Mouse (Mus musculus): ENCODE data around the gene Twf2. TPM values are rescaled to one million over a fixed set of nuclear protein-coding genes. Genes with fewer than 3 reads are reported as not detected.
A peak's percentile ranks its signal among the peaks of the same experiment; 100 is the strongest.

Twf2 gene
- polyA plus RNA-seq, 1 experiment from 2014 or later, result 76.4 TPM

DNA sequence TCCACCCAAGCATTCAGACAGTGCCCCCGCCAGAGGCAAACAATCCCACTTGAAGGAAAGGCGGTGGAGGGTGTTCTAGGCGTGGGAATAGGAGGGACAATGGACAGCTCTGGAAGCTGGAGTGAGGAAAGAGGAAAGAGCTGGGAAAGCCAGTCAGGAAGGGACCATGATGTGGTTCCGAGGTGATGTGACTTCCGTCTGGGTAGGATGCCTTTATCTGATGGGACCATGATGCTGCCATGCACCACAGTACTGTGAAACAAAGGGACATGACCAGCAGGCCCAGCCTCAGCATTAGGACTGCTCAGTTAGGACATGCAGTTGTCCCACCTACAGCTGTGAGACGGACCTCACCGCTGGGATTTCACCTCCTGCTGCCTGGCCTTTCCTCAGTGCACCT lies 28.3 kb downstream of the Twf2 start:
- H3K4me3 ChIP-seq, result no peak overlapping the region
- ATAC-seq (ENCODE audit: borderline replicate concordance, extremely low read depth, low FRiP score, low TSS enrichment), result no peak
- H3K4me1 ChIP-seq, result peaks cover 11% of the 10 kb centered on the region
- no peak overlapping the region for H3K4me2 ChIP-seq
- no peak overlapping the region for H3K27ac ChIP-seq
- H3K27me3 ChIP-seq, result no peaks in the 10 kb centered on the region
- 73% methylated on average over 7 of the region's 7 CpGs for WGBS
- no peak overlapping the region for H3K9ac ChIP-seq
- H3K9me3 ChIP-seq, result no peaks in the 10 kb centered on the region
- peaks cover 41% of the 10 kb centered on the region for H3K36me3 ChIP-seq

DNA sequence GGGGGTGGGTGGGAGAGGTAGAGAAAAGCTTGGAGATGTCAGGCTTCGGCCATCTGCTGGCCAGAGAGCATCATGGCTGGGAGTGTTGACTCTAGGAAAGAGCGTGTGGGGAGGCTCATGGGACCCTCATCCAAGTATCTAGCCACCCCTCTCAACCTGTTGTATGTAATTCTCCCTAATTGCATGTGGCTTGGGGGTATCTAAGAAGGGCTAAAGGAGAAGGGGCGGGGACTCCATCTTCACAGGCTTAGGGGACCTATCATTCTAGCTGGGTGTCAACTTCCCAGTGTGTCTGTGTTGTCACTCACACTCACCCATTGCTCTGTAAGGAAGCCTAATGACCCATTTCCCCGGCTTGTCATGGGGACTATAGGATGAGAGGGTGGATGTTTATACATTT lies 28.9 kb downstream of the Twf2 start:
- no peak overlapping the region for H3K9ac ChIP-seq
- no peak overlapping the region for H3K4me2 ChIP-seq
- H3K4me3 ChIP-seq, result no peak overlapping the region
- H3K9me3 ChIP-seq, result no peaks in the 10 kb centered on the region
- no peaks in the 10 kb centered on the region for H3K27me3 ChIP-seq
- H3K4me1 ChIP-seq, result peaks cover 7% of the 10 kb centered on the region; the same call in 1 of the 2 replicates
- no peak overlapping the region for H3K27ac ChIP-seq
- 63% methylated on average over 4 of the region's 4 CpGs for WGBS
- peaks cover 47% of the 10 kb centered on the region for H3K36me3 ChIP-seq
- ATAC-seq (ENCODE audit: borderline replicate concordance, extremely low read depth, low FRiP score, low TSS enrichment), result no peak

DNA sequence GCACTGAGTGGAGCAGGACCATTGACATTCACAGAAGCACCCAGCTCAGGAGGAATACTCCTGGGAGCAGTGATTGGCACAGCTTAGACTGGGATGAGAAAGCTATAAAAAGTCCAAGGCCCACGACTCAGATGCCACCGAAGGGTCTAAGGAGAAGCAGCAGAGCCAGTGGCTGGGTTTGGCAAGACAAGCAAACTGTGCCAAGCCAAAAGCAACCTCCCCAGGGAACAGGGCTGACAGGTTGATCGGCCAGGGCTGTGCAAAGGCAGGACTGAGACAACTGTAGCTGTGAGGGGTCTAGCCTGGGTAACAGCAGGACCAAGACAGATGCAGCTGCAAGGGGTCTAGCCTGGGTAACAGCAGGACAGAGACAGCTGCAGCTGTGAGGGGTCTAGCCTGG lies 30.0 kb downstream of the Twf2 start:
- no peak overlapping the region for H3K9ac ChIP-seq
- H3K9me3 ChIP-seq, result no peaks in the 10 kb centered on the region
- no peak for ATAC-seq (ENCODE audit: borderline replicate concordance, extremely low read depth, low FRiP score, low TSS enrichment)
- H3K4me3 ChIP-seq, result no peak overlapping the region
- no peak overlapping the region for H3K27ac ChIP-seq
- H3K4me1 ChIP-seq, result peaks cover 1% of the 10 kb centered on the region; the same call in 1 of the 2 replicates
- no peak overlapping the region for H3K4me2 ChIP-seq
- H3K27me3 ChIP-seq, result no peaks in the 10 kb centered on the region
- H3K36me3 ChIP-seq, result peaks cover 59% of the 10 kb centered on the region
- WGBS, result 94% methylated on average over 3 of the region's 3 CpGs

DNA sequence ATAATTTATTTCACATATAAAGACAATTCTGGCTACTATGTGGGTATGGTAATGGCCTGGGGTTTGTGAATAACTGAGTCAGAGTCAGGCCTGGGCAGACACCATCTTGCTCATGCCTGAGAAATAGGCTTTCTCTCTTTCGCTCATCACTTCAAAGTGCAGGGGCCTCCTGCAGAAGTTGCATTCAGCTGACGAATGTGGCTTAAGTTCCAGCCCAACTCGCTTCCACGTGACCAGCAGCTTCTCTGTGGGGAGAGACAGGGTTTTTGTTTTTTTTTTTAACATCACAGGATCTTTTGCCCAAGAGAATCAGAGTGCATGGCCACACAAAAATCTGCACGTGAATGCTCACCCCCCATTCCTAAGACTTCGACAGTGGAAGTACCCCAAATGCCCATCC lies 31.0 kb downstream of the Twf2 start:
- 84% methylated on average over 6 of the region's 6 CpGs for WGBS
- peaks cover 69% of the 10 kb centered on the region for H3K36me3 ChIP-seq

DNA sequence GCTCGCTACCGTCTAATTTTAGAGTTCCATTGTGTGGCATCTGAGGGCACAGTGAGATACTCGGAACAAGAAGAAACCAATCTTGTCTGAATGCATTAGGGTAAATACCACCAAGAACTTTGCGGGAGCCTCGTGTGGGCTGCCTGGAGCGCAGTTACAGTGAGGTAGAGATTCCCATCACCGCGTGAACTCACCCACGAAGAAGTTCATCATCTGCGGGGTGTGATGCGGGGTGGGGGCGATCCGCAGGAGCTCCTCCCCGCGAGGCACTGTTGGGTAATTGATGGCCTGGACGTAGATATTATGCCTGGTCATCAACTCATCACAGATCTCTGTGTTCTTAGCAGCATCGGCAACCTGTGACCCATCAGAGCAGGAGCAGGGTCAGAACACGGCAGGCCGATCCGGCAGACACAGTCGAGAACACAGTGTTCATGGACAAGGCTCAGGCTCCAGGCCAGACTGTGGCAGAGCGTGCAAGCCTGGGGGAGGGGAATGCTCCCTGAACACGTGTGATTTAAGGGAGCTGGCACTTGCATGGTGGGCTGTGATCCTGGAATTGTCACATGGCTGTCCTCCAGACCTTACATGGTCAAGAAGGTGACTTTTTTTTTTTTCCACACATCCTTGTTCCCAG lies 32.4 kb downstream of the Twf2 start:
- H3K4me1 ChIP-seq, result no peaks in the 10 kb centered on the region
- no peak overlapping the region for H3K4me2 ChIP-seq
- no peaks in the 10 kb centered on the region for H3K27me3 ChIP-seq
- WGBS, result 86% methylated on average over 23 of the region's 23 CpGs
- no peak overlapping the region for H3K27ac ChIP-seq
- H3K9ac ChIP-seq, result no peak overlapping the region
- H3K4me3 ChIP-seq, result no peak overlapping the region
- H3K9me3 ChIP-seq, result no peaks in the 10 kb centered on the region
- H3K36me3 ChIP-seq, result peaks cover 81% of the 10 kb centered on the region
- ATAC-seq (ENCODE audit: borderline replicate concordance, extremely low read depth, low FRiP score, low TSS enrichment), result no peak

More for the DNA sequence above, 31.0 kb downstream of the Twf2 start:
- ATAC-seq (ENCODE audit: borderline replicate concordance, extremely low read depth, low FRiP score, low TSS enrichment), result no peak
- H3K4me1 ChIP-seq, result no peaks in the 10 kb centered on the region
- no peaks in the 10 kb centered on the region for H3K9me3 ChIP-seq
- no peak overlapping the region for H3K9ac ChIP-seq
- no peak overlapping the region for H3K27ac ChIP-seq
- H3K4me2 ChIP-seq, result no peak overlapping the region
- no peak overlapping the region for H3K4me3 ChIP-seq
- no peaks in the 10 kb centered on the region for H3K27me3 ChIP-seq

DNA sequence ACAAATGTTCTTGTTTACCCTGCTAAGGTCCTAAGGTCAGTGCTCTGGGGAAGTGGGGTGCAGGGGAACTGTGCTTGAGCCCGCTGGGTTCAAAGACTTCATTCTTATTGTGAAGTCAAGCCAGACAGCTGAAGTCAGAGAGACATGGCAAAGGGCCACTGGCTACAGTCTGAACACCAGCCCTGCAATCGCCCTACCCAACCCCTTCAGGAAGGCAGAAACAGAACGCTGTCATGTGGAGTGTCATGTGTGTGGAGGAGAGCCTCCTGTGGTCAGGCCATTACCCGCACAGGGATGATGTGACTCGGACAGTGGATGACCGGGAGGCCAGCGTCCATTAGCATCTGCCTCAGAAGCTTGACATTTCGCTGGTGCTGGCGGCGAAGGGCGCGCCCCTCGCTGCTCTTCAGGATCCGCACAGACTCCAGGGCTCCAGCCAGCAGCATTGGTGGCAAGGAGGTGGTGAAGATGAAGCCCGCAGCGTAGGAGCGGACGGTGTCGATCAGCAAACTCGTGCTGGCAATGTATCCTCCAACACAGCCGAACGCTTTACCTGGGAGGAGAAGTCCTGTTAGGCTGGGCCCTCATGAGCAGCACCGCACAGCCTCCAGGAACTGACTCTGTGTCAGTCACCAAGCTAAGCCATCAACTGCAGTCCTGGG lies 33.4 kb downstream of the Twf2 start:
- H3K36me3 ChIP-seq, result peaks cover 90% of the 10 kb centered on the region
- H3K4me3 ChIP-seq, result no peak overlapping the region
- WGBS, result 88% methylated on average over 23 of the region's 23 CpGs
- no peak for ATAC-seq (ENCODE audit: borderline replicate concordance, extremely low read depth, low FRiP score, low TSS enrichment)
- H3K4me2 ChIP-seq, result no peak overlapping the region
- H3K27me3 ChIP-seq, result no peaks in the 10 kb centered on the region
- no peak overlapping the region for H3K27ac ChIP-seq
- no peaks in the 10 kb centered on the region for H3K9me3 ChIP-seq
- H3K4me1 ChIP-seq, result no peaks in the 10 kb centered on the region
- no peak overlapping the region for H3K9ac ChIP-seq

DNA sequence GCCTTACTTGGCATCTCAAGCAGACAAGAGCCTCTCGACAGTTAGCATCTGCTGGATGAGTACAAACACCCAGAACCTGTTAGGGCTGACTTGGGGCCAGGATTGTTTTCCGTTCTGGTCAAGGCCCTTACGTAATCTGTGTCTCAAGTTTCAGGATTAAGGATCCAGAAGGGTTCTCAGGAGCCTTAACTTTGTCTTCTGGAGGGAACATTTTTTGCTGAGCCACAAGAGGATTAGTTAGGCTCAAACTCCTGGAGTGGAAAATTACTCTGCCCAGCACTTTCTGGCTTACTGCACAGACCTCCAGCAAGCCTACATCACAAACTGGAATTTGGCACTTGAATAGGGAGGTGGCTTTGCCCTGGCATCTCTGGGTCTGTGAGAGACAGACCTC lies 33.9 kb downstream of the Twf2 start:
- Histone ChIP-seq H3K36me3 (peaks cover 96% of the 10 kb centered on the region), H3K4me1 (no peaks in the 10 kb centered on the region), H3K9ac (no peak overlapping the region), H3K9me3 (no peaks in the 10 kb centered on the region), H3K27ac (no peak overlapping the region), H3K4me3 (no peak overlapping the region), H3K4me2 (no peak overlapping the region), H3K27me3 (no peaks in the 10 kb centered on the region)
- 56% methylated on average over 3 of the region's 3 CpGs for WGBS
- ATAC-seq (ENCODE audit: borderline replicate concordance, extremely low read depth, low FRiP score, low TSS enrichment), result no peak

DNA sequence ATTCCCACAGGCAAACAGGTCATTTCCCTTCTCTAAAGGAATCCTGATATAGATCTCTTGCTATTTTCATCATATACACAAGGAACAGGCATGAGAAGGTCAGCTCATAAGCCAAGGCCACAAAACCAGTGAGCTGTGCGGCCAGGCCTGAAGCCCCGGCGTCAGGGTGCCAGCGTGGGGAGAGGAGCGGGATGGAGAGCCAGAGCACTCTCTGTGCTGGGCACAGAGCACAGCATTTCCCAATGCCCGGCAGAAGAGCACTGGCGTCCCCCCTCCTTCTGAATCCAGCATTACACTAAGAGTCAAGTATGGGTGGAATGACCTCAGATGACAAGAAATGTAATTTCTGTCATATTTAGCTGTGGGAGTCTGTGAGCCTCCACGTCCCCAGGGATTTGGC lies 34.5 kb downstream of the Twf2 start:
- H3K27ac ChIP-seq, result no peak overlapping the region
- WGBS, result 79% methylated on average over 8 of the region's 8 CpGs
- H3K4me2 ChIP-seq, result no peak overlapping the region
- no peak overlapping the region for H3K4me3 ChIP-seq
- no peak for ATAC-seq (ENCODE audit: borderline replicate concordance, extremely low read depth, low FRiP score, low TSS enrichment)
- no peaks in the 10 kb centered on the region for H3K4me1 ChIP-seq
- no peaks in the 10 kb centered on the region for H3K27me3 ChIP-seq
- no peak overlapping the region for H3K9ac ChIP-seq
- H3K9me3 ChIP-seq, result no peaks in the 10 kb centered on the region
- H3K36me3 ChIP-seq, result peaks cover 98% of the 10 kb centered on the region

DNA sequence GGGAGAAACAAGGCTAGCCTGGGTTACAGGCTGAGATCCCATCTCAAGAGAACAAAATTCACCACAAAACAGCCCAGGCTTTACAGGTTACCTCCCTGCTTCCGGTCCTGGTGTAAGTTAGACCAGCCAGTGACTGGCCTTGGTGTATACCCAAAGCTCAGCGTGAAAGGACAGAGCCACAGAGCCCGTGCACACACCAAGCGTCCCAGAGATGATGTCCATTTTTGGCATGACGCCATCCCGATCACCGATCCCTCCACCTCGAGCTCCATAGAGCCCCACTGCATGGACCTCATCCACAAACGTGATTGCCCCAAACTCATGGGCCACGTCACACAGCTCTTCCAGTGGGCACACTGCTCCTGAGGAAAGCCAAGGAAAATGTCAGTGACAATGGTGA lies 35.0 kb downstream of the Twf2 start:
- no peaks in the 10 kb centered on the region for H3K27me3 ChIP-seq
- H3K9me3 ChIP-seq, result no peaks in the 10 kb centered on the region
- no peak overlapping the region for H3K4me2 ChIP-seq
- no peak for ATAC-seq (ENCODE audit: borderline replicate concordance, extremely low read depth, low FRiP score, low TSS enrichment)
- no peak overlapping the region for H3K4me3 ChIP-seq
- WGBS, result 92% methylated on average over 10 of the region's 10 CpGs
- H3K36me3 ChIP-seq, result peaks cover 98% of the 10 kb centered on the region
- H3K4me1 ChIP-seq, result no peaks in the 10 kb centered on the region
- H3K27ac ChIP-seq, result no peak overlapping the region
- no peak overlapping the region for H3K9ac ChIP-seq

DNA sequence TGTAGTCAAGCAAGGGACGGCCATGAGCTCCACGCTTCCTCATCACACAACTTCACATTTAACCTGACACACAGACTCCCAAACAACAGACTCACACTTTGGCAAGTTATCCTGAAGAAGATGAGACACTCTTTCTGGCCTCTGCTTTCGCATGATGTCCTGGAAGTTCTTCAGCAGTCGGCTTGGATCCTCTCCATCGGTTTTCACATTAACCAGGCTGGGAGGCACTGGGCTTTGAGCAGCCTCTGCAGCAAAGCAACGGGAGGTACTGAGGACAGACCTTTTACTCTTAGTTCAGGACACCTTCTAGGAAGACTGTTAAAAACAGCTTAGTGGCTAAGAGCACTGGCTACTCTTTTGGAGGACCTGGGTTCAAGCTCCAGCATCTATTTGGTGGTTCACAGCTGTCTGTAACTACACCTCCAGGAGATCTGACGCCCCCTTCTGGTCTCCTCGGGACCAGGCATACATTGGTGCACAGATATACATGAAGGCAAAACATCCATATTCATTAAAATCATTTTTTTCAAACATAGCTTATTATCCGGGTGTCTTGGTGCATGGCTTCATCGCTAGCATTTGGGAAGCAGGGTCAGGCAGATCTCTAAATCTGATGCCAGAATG lies 38.7 kb downstream of the Twf2 start:
- no peak overlapping the region for H3K9ac ChIP-seq
- H3K9me3 ChIP-seq, result no peaks in the 10 kb centered on the region
- H3K36me3 ChIP-seq, result peaks cover 63% of the 10 kb centered on the region
- ATAC-seq (ENCODE audit: borderline replicate concordance, extremely low read depth, low FRiP score, low TSS enrichment), result no peak
- no peaks in the 10 kb centered on the region for H3K27me3 ChIP-seq
- no peak overlapping the region for H3K27ac ChIP-seq
- 84% methylated on average over 10 of the region's 10 CpGs for WGBS
- peaks cover 17% of the 10 kb centered on the region for H3K4me1 ChIP-seq
- no peak overlapping the region for H3K4me2 ChIP-seq
- H3K4me3 ChIP-seq, result no peak overlapping the region

DNA sequence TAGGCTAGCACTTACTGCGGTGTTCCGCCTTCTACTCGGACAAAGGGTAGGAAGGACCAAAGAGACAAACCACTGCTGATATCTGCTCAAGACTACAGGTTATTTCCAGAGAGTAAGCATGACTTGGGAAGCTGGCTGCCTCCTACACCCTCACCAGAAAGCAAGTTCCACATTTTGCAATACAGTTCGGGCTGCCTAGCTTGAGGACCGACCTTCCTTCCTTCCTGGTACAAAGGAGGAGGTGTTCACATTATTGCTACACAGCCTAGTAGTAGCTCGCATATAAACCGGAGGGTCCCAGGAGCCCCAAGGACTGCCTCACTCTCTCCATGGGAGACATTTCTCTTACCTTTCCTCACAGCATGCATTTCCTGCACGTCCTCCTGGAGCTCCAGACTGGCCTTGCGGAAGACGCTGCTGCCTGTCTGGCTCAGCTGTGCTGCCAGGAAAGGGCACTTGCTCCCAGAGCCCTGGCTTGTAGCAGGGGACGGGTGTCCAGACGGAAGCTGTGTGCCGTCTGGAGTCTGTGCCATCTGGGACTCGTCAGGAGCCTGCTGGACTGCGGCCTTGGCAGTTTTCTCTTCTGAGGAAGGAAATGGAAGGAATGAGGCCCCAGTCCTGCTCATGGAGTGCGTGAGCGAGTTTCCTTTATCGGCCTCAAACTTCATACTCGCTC lies 40.0 kb downstream of the Twf2 start:
- no peak overlapping the region for H3K4me3 ChIP-seq
- peaks cover 24% of the 10 kb centered on the region for H3K4me1 ChIP-seq
- WGBS, result 55% methylated on average over 19 of the region's 19 CpGs
- H3K27me3 ChIP-seq, result no peaks in the 10 kb centered on the region
- peak overlapping the region; percentile 4; the same call in 1 of the 2 replicates for H3K4me2 ChIP-seq
- H3K9ac ChIP-seq, result no peak overlapping the region
- H3K27ac ChIP-seq, result peak overlapping the region; percentile 79
- no peaks in the 10 kb centered on the region for H3K9me3 ChIP-seq
- H3K36me3 ChIP-seq, result peaks cover 50% of the 10 kb centered on the region
- no peak for ATAC-seq (ENCODE audit: borderline replicate concordance, extremely low read depth, low FRiP score, low TSS enrichment)

DNA sequence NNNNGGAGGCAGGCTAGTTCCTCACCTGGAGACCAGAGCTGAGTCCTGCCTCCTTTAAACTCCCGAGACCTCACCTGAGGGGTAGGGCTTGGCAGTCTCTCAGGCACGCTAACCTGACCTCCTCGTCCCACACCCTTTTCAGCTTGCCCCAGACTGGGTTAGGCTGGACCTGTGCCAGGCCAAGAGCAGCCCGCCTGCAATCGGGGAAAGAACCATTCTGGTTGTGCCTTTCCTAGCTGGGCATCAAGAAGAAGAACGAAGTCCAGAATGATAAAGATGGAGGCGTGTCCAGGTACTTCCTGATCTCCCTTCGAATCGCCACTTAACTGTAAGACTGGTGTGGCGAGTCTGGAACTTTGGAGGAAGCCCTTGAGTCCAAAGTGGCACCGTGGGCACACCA lies 46.6 kb downstream of the Twf2 start:
- H3K27ac ChIP-seq, result peak overlapping the region; percentile 77
- no peak for ATAC-seq (ENCODE audit: borderline replicate concordance, extremely low read depth, low FRiP score, low TSS enrichment)
- H3K27me3 ChIP-seq, result no peaks in the 10 kb centered on the region
- no peaks in the 10 kb centered on the region; the same call in 1 of the 2 replicates for H3K36me3 ChIP-seq
- H3K9me3 ChIP-seq, result no peaks in the 10 kb centered on the region
- no peak overlapping the region for H3K9ac ChIP-seq
- no peak overlapping the region for H3K4me2 ChIP-seq
- H3K4me1 ChIP-seq, result peaks cover 45% of the 10 kb centered on the region
- no peak overlapping the region for H3K4me3 ChIP-seq
- WGBS, result 57% methylated on average over 11 of the region's 11 CpGs

Measured in lung, embryonic 15.5 days (tissue).